Mouse (Mus musculus) midbrain, embryonic 15.5 days (tissue): ENCODE results near the gene Clta. TPM values are rescaled to one million over a fixed set of nuclear protein-coding genes. Genes with fewer than 3 reads are reported as not detected.

Experiments
- ATAC-seq: fragments of 200-750 bp; cut with Nextera tagmentation; replicated peaks from 2 replicates; pipeline ENCODE4 v1.8.0; 2017; ENCODE audit warnings: moderate TSS enrichment
- H3K27ac ChIP-seq: fragments of 300-500 bp; sonication (generic); 2 replicates; pipeline ENCODE4 v1.5.1; 2015; ENCODE audit warnings: mild to moderate bottlenecking, inconsistent platforms
- H3K27me3 ChIP-seq: fragments of 300-500 bp; sonication (generic); replicated peaks from 2 replicates; pipeline ENCODE4 v1.6.1; 2015; ENCODE audit warnings: inconsistent platforms
- H3K36me3 ChIP-seq: fragments of 300-500 bp; sonication (generic); replicated peaks from 2 replicates; pipeline ENCODE4 v1.6.1; 2015; ENCODE audit warnings: inconsistent platforms
- H3K4me1 ChIP-seq: fragments of 300-500 bp; sonication (generic); 2 replicates; pipeline ENCODE4 v1.6.1; 2015; ENCODE audit warnings: inconsistent platforms
- H3K4me2 ChIP-seq: fragments of 300-500 bp; sonication (generic); 2 replicates; pipeline ENCODE4 v1.6.1; 2015; ENCODE audit warnings: inconsistent platforms, mild to moderate bottlenecking, moderate library complexity
- H3K4me3 ChIP-seq: fragments of 300-500 bp; sonication (generic); 2 replicates; pipeline ENCODE4 v1.5.1; 2015; ENCODE audit warnings: mild to moderate bottlenecking, inconsistent platforms
- H3K9ac ChIP-seq: fragments of 300-500 bp; sonication (generic); 2 replicates; pipeline ENCODE4 v1.6.1; 2015; ENCODE audit warnings: mild to moderate bottlenecking, inconsistent platforms
- H3K9me3 ChIP-seq: fragments of 300-500 bp; sonication (generic); 2 replicates; pipeline ENCODE4 v1.6.1; 2016; ENCODE audit warnings: inconsistent platforms
- WGBS: fragments of 180-500 bp; shearing (Covaris S2); methylation state at CpG from one replicate; pipeline ENCODE4 v1.1.7; 2015; ENCODE audit warnings: mixed read lengths; 5-methylcytosine and 5-hydroxymethylcytosine counted together
- polyA plus RNA-seq: library from polyadenylated mRNA; unstranded; fragments of >200 nt; fragmentation: Nextera tagmentation; extraction: Ambion mirVana; gene quantifications from 2 replicates; pipeline ENCODE4 v1.2.1, GENCODE M21; 2015

The Clta gene
- polyA plus RNA-seq, 1 experiment from 2014 or later: 334 TPM

DNA sequence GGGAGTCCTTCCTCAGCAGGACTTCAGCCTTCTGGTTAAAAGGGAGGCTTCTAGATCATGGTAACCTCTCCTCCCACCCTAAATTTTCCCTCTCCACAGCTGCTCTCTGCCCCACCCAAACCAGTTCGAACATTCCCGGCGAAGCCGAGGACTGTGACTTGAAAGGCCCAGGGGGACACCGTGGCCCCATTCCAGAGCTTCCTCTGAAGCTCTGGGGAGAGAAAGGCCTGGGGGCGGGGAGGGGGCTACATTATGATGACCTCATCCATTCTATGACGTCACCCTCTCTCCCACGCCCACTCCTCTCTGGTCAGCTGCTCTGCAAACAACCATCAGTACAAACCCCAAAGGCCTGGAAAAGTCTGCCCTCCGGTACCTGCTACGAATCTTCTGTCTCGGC, 21.1 kb upstream of the Clta start, which contains the start of gene Ccin:
TSS of gene Ccin (plus strand) at position 303 of the 400 bp plus-strand sequence.
- Histone ChIP-seq H3K9ac (peak within 1 kb of the TSS; percentile 46; the same call in 1 of the 2 replicates), H3K4me1 (peaks cover 13% of the 10 kb centered on the region)
- 86% methylated on average over 11 of the region's 11 CpGs for WGBS

DNA sequence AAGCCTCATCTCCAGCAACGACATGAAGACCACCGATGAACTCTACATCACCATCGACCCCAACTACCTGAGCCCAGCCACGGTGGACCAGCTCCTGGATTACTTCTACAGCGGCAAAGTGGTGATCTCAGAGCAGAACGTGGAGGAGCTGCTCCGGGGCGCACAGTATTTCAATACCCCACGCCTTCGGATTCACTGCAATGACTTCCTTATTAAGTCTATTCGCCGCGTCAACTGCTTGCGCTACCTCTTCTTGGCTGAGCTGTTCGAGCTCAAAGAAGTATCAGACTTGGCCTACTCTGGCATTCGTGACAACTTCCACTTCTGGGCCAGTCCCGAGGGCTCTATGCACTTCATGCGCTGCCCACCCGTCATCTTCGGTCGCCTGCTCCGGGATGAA, 20.5 kb upstream of the Clta start:
- Histone ChIP-seq H3K27me3 (0 out of 2 replicates have a peak, but pooled peaks cover 7% of the 10 kb centered on the region), H3K4me1 (peaks cover 8% of the 10 kb centered on the region), H3K36me3 (no peaks in the 10 kb centered on the region), H3K9ac (no peak overlapping the region), H3K4me3 (no peak overlapping the region), H3K27ac (no peak overlapping the region), H3K9me3 (no peaks in the 10 kb centered on the region), H3K4me2 (no peak overlapping the region)
- no peak for ATAC-seq
- 92% methylated on average over 22 of the region's 22 CpGs for WGBS

More for the DNA sequence above, 21.1 kb upstream of the Clta start, which contains the start of gene Ccin:
- H3K27me3 ChIP-seq: 0 out of 2 replicates have a peak, but pooled peaks cover 7% of the 10 kb centered on the region
- no peaks in the 10 kb centered on the region for H3K36me3 ChIP-seq
- no peak within 1 kb of the TSS for H3K27ac ChIP-seq
- no peak for ATAC-seq
- H3K4me3 ChIP-seq: peak within 1 kb of the TSS; percentile 37
- no peaks in the 10 kb centered on the region for H3K9me3 ChIP-seq
- peak within 1 kb of the TSS; percentile 74 for H3K4me2 ChIP-seq

DNA sequence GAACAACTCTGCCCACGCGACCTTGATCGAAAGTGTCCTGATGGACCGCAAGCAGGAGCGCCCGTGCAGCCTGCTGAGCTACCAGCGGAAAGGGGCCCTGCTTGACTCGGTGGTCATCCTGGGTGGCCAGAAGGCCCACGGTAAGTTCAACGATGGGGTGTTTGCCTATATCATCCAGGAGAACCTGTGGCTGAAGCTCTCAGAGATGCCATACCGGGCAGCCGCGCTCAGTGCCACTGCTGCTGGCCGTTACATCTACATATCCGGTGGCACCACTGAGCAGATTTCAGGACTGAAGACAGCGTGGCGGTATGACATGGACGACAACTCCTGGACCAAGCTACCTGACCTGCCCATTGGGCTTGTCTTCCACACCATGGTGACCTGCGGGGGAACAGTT, 19.9 kb upstream of the Clta start:
- H3K9me3 ChIP-seq: no peaks in the 10 kb centered on the region
- H3K9ac ChIP-seq: no peak overlapping the region
- no peak overlapping the region for H3K4me3 ChIP-seq
- no peak for ATAC-seq
- WGBS: 93% methylated on average over 19 of the region's 19 CpGs
- H3K4me1 ChIP-seq: peaks cover 5% of the 10 kb centered on the region
- no peak overlapping the region for H3K4me2 ChIP-seq
- H3K27ac ChIP-seq: no peak overlapping the region
- 0 out of 2 replicates have a peak, but pooled peaks cover 7% of the 10 kb centered on the region for H3K27me3 ChIP-seq
- no peaks in the 10 kb centered on the region for H3K36me3 ChIP-seq

DNA sequence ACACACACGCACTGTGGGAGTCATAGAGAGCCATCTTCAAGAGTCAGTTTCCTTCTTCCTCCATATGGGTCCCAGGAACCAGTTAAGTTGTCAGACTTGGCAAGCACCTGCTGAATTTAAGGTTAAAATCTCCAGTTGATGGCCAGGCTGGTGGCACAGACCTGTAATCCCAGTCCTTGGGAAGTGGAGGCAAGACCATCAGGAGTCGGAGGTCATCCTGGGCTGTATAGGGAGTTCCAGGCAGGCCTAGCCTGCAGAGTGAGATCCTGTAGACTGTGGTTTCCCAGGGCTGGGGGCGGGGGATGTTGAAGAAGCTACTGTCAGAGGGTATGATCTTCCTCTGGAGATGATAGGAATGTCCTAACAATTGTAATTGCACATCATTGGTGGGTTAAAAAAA, 15.3 kb upstream of the Clta start:
- Histone ChIP-seq H3K4me3 (no peak overlapping the region), H3K27ac (no peak overlapping the region), H3K4me2 (no peak overlapping the region), H3K27me3 (no peaks in the 10 kb centered on the region), H3K9ac (no peak overlapping the region), H3K9me3 (no peaks in the 10 kb centered on the region), H3K4me1 (no peaks in the 10 kb centered on the region), H3K36me3 (no peaks in the 10 kb centered on the region)
- WGBS: 88% methylated on average over 3 of the region's 3 CpGs
- ATAC-seq: no peak

DNA sequence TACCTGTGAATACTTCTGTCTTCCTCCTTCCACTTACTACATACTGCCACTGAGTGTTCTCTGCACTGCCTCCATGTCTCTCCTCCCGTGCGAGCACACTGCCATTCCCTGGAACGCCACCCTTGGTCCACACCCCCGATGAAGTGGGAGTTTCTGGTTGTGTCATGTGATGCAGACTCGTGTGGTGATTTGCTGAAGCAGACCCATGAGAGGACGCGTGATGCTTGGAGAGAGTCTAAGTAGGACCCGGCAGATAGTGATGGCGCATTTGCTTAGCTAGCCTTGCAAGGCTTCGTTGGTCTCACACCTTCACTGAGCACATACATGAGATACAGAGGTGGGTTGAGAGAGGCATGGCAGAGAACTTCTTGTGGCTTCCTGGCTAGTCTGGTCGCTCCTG, 11.2 kb upstream of the Clta start:
- H3K4me2 ChIP-seq: no peak overlapping the region
- no peaks in the 10 kb centered on the region for H3K36me3 ChIP-seq
- ATAC-seq: no peak
- 92% methylated on average over 11 of the region's 11 CpGs for WGBS
- no peaks in the 10 kb centered on the region for H3K27me3 ChIP-seq
- H3K9ac ChIP-seq: no peak overlapping the region
- H3K4me3 ChIP-seq: no peak overlapping the region
- no peaks in the 10 kb centered on the region for H3K9me3 ChIP-seq
- no peaks in the 10 kb centered on the region for H3K4me1 ChIP-seq
- no peak overlapping the region for H3K27ac ChIP-seq

DNA sequence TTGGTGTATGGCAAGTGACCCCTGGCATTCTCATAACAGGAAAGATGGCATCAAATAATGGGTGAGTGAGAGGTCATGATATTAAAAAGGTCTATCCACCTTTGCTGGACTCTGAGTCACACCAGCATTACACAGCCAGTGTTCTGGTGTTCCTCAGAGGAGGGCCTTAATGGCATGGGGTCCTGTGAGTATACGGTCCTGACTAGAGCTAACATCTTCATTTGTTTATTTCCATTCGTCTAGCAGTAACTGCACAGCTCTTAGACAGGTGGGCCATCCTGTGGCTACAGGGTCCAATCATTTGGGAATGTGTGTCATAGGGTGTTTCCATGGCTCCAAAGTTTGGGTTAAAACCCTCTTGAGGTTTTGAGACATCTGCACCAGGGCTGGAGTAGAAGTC, 9.9 kb upstream of the Clta start:
- H3K9me3 ChIP-seq: no peaks in the 10 kb centered on the region
- H3K27ac ChIP-seq: no peak overlapping the region
- no peak overlapping the region for H3K4me3 ChIP-seq
- no peak for ATAC-seq
- no peak overlapping the region for H3K4me2 ChIP-seq
- no peak overlapping the region for H3K9ac ChIP-seq
- WGBS: 77% methylated on average over 2 of the region's 2 CpGs
- H3K4me1 ChIP-seq: no peaks in the 10 kb centered on the region
- no peaks in the 10 kb centered on the region for H3K36me3 ChIP-seq
- no peaks in the 10 kb centered on the region for H3K27me3 ChIP-seq

DNA sequence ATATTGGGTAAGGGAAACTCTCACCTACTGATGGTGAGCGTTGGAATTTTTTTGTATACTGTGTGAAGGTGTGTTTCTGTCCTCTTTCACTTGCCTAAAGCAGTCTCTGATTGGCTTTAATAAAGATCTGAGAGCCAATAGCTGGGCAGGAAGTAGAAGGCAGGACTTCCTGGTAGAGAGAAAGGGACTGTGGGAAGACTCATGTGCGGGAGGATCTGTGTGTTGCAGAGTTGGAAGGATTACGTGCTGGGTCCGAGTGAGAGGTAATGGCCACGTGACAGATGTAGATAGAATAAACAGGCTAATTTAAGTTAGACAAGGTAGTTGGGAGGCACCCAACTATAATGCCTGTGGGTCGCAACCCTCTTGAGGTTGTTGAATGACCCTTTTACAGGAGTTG, 630 bp upstream of the Clta start:
- no peak overlapping the region for H3K4me2 ChIP-seq
- no peak overlapping the region for H3K27ac ChIP-seq
- no peaks in the 10 kb centered on the region for H3K4me1 ChIP-seq
- H3K27me3 ChIP-seq: no peaks in the 10 kb centered on the region
- ATAC-seq: no peak
- no peaks in the 10 kb centered on the region for H3K36me3 ChIP-seq
- no peak overlapping the region for H3K9ac ChIP-seq
- H3K4me3 ChIP-seq: no peak overlapping the region
- 84% methylated on average over 6 of the region's 6 CpGs for WGBS
- no peaks in the 10 kb centered on the region for H3K9me3 ChIP-seq

DNA sequence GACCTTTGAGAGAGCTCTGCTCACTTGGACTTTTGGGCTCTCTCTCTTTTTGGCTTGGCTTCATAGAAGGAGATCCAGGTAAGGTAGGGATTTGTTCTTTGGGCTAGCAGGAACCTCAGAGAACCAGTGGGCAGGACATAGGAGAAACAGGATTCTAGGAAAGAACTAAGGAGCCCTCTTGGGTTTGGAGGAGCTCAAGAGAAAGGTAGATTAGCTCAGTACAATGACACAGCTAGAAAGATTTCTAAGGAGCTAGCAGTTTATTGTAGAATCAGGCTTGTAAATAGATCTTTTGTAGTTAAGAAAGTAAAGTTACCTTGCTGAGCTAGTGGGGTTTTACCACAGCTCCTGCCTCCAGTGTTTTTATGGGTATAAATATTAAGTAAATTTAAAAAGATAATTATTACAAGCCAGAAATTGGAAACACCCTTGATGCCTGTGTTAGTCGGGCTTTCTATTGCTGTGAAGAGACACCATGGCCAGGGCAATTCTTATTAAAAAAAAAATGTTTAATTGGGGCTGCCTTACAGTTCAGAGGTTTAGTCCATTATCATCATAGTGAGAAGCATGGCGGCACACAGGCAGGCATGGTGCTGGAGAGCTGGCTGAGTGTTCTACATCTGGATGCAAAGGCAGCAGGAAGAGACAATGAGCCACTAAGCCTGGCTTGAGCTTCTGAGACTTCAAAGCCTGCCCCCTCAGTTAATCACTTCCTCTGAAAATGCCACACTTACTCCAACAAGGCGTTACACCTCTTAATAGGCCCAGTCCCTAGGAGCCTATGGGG, 564 bp downstream of the Clta start:
- Histone ChIP-seq H3K9ac (no peak overlapping the region), H3K4me2 (no peak overlapping the region), H3K4me3 (no peak overlapping the region), H3K4me1 (no peaks in the 10 kb centered on the region), H3K27ac (no peak overlapping the region), H3K36me3 (no peaks in the 10 kb centered on the region), H3K27me3 (no peaks in the 10 kb centered on the region), H3K9me3 (no peaks in the 10 kb centered on the region)
- 80% methylated on average over 3 of the region's 3 CpGs for WGBS
- no peak for ATAC-seq

DNA sequence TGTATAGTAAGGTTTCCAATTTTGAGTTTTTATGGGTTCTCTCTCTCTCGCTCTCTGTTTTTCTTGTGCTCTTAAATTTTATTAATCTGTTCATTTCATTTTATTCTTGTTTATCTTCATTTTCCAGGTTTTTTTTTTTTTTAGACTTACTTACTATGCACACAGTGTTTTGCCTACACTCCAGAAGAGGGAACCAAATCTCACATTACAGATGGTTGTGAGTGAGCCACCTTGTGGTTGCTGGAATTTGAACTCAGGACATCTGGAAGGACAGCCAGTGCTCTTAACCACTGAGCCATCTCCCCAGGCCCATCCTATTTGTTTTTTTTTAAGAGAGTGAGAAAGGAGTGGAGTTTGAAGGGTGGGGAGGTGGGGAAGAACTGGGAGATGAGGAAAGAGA, 5.9 kb downstream of the Clta start:
- H3K9ac ChIP-seq: no peak overlapping the region
- ATAC-seq: no peak
- H3K27me3 ChIP-seq: no peaks in the 10 kb centered on the region
- H3K4me3 ChIP-seq: no peak overlapping the region
- H3K4me2 ChIP-seq: no peak overlapping the region
- H3K27ac ChIP-seq: no peak overlapping the region
- H3K4me1 ChIP-seq: peaks cover 24% of the 10 kb centered on the region
- H3K9me3 ChIP-seq: no peaks in the 10 kb centered on the region
- 94% methylated on average over 1 of the region's 1 CpGs for WGBS
- H3K36me3 ChIP-seq: no peaks in the 10 kb centered on the region

DNA sequence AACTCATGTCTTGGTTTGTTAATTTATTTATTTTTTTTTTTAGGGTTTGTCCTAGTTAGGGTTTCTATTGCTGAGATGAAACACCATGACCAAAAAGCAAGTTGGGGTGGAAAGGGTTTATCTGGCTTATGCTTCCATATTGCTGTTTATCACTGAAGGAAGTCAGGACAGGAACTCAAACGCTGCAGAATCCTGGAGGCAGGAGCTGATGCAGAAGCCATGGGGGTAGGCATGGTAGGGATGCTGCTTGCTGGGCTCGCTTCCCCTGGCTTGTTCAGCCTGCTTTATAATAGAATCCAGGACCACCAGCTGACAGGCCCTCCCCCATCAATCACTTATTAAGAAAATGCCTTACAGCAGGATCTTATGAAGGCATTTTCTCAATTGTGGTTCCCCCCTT, 6.6 kb downstream of the Clta start:
- ATAC-seq: no peak
- Histone ChIP-seq H3K9ac (no peak overlapping the region), H3K36me3 (no peaks in the 10 kb centered on the region), H3K4me2 (no peak overlapping the region), H3K4me1 (peaks cover 26% of the 10 kb centered on the region), H3K4me3 (no peak overlapping the region), H3K27ac (no peak overlapping the region), H3K27me3 (no peaks in the 10 kb centered on the region), H3K9me3 (no peaks in the 10 kb centered on the region)
- 44% methylated on average over 2 of the region's 2 CpGs for WGBS

DNA sequence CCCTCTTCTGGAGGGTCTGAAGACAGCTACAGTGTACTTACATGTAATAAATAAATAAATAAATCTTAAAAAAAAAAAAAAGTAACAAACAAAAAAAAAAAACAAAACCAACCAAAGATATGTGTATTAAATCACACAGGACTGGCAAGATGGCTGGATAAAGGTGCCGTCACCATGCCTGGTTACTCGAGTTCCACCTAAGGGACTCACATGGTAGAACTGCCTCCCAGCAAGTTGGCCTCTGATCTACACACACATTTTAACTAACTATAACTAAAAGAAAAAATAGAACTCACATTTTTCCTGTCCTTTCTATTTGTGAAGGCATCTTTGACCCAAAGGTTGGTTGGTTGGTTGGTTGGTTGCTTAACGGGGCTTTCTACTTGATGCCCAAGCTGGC, 7.5 kb downstream of the Clta start:
- Histone ChIP-seq H3K9ac (peak overlapping the region; percentile 57), H3K4me2 (peak overlapping the region; percentile 84), H3K27me3 (no peaks in the 10 kb centered on the region), H3K4me3 (peak overlapping the region; percentile 83), H3K9me3 (no peaks in the 10 kb centered on the region), H3K36me3 (no peaks in the 10 kb centered on the region), H3K27ac (peak overlapping the region; percentile 83), H3K4me1 (peaks cover 27% of the 10 kb centered on the region)
- 80% methylated on average over 3 of the region's 3 CpGs for WGBS
- ATAC-seq: no peak

DNA sequence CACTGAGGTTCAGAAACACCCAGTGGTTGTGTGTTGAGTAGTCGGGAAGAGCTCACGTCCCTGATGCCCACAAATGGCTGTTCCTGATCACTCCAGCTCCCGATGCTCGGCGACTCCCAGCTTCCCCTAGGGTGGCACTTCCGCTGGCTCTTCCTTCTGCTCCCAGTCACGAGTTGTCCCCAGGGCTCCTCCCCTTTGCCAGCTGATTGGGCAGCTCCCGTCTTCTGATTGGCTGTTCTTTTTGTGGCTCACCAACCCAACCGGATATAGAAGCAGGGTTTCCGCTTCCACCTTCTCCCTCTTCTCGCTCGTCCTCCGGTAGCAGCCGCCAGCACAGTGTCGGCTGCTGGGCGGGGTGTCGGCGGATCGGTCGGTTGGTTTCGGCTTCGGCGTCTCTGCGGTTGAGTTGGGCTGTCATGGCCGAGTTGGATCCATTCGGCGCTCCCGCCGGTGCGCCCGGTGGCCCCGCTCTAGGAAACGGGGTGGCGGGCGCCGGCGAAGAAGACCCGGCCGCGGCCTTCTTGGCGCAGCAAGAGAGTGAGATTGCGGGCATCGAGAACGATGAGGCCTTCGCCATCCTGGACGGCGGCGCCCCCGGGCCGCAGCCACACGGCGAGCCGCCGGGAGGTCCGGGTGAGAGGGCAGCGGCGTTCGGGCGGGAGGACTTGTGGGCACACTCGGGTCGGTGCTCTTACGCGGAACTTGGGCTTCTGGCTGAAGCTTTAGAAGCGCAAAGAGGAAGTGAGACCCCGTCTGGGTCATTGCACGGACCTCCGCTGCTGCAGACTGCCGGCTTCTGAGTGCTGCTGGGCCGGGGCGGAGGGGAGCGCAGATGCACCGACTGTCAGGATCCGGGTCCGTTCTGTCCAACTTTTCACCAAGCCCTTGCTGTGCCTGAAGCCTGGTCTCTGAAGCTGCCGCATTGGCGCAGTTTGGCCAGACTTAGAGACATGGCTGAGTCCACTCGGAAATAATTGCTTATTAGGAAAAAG, 8.4 kb downstream of the Clta start:
- no peaks in the 10 kb centered on the region for H3K9me3 ChIP-seq
- H3K27me3 ChIP-seq: no peaks in the 10 kb centered on the region
- peak overlapping the region; percentile 83 for H3K27ac ChIP-seq
- ATAC-seq: peak; percentile 99
- H3K9ac ChIP-seq: peak overlapping the region; percentile 91
- peak overlapping the region; percentile 83 for H3K4me3 ChIP-seq
- H3K4me2 ChIP-seq: peak overlapping the region; percentile 84
- H3K4me1 ChIP-seq: peaks cover 27% of the 10 kb centered on the region
- H3K36me3 ChIP-seq: no peaks in the 10 kb centered on the region
- under 1% methylated on average over 77 of the region's 77 CpGs for WGBS
